Mouse (Mus musculus): ENCODE results near the gene Mapk8. TPM values are rescaled to one million over a fixed set of nuclear protein-coding genes. Genes with fewer than 3 reads are reported as not detected.

Gene Mapk8
- polyA plus RNA-seq, 1 experiment from 2014 or later: 10.3 TPM

GRCm38 (mm10) chr14:33346546-33346945, 100.4 kb downstream of the Mapk8 start:
- 69% methylated on average over 6 of the region's 6 CpGs for WGBS
- Histone ChIP-seq H3K27ac (ENCODE audit: low read length) (no peak overlapping the region), H3K9me3 (ENCODE audit: control insufficient read depth, low read length) (no peaks in the 10 kb centered on the region), H3K4me2 (ENCODE audit: low read depth, low read length) (no peak overlapping the region), H3K27me3 (replicated peaks; ENCODE audit: control insufficient read depth, insufficient read depth, low read length) (peaks cover 12% of the 10 kb centered on the region), H3K9ac (ENCODE audit: low read depth, low read length) (no peak overlapping the region), H3K36me3 (ENCODE audit: control insufficient read depth, insufficient read depth, low read length) (no peaks in the 10 kb centered on the region), H3K4me1 (ENCODE audit: control insufficient read depth, insufficient read depth, low read length) (peaks cover 5% of the 10 kb centered on the region), H3K4me3 (ENCODE audit: low read length) (no peak overlapping the region)
- no peak for ATAC-seq

GRCm38 (mm10) chr14:33343131-33343725, 103.7 kb downstream of the Mapk8 start:
- 81% methylated on average over 14 of the region's 14 CpGs for WGBS
- Histone ChIP-seq H3K4me3 (ENCODE audit: low read length) (no peak overlapping the region), H3K27me3 (replicated peaks; ENCODE audit: control insufficient read depth, insufficient read depth, low read length) (no peaks in the 10 kb centered on the region)

GRCm38 (mm10) chr14:33338684-33339083, 108.3 kb downstream of the Mapk8 start:
- WGBS: 69% methylated on average over 5 of the region's 5 CpGs
- ATAC-seq: no peak

More at GRCm38 (mm10) chr14:33343131-33343725, 103.7 kb downstream of the Mapk8 start:
- no peak overlapping the region for H3K4me2 ChIP-seq (ENCODE audit: low read depth, low read length)
- no peak for ATAC-seq
- no peak overlapping the region for H3K27ac ChIP-seq (ENCODE audit: low read length)
- no peaks in the 10 kb centered on the region for H3K4me1 ChIP-seq (ENCODE audit: control insufficient read depth, insufficient read depth, low read length)
- no peaks in the 10 kb centered on the region for H3K9me3 ChIP-seq (ENCODE audit: control insufficient read depth, low read length)
- no peak overlapping the region for H3K9ac ChIP-seq (ENCODE audit: low read depth, low read length)
- no peaks in the 10 kb centered on the region for H3K36me3 ChIP-seq (ENCODE audit: control insufficient read depth, insufficient read depth, low read length)

GRCm38 (mm10) chr14:33335733-33336132, 111.2 kb downstream of the Mapk8 start:
- peaks cover 7% of the 10 kb centered on the region; the same call in 1 of the 2 replicates for H3K4me1 ChIP-seq (ENCODE audit: control insufficient read depth, insufficient read depth, low read length)
- H3K36me3 ChIP-seq (ENCODE audit: control insufficient read depth, insufficient read depth, low read length): no peaks in the 10 kb centered on the region
- ATAC-seq: no peak
- 44% methylated on average over 6 of the region's 6 CpGs for WGBS
- H3K9ac ChIP-seq (ENCODE audit: low read depth, low read length): no peak overlapping the region
- no peaks in the 10 kb centered on the region for H3K27me3 ChIP-seq (replicated peaks; ENCODE audit: control insufficient read depth, insufficient read depth, low read length)
- H3K4me2 ChIP-seq (ENCODE audit: low read depth, low read length): no peak overlapping the region
- no peak overlapping the region for H3K27ac ChIP-seq (ENCODE audit: low read length)
- no peaks in the 10 kb centered on the region for H3K9me3 ChIP-seq (ENCODE audit: control insufficient read depth, low read length)
- no peak overlapping the region for H3K4me3 ChIP-seq (ENCODE audit: low read length)

More at GRCm38 (mm10) chr14:33338684-33339083, 108.3 kb downstream of the Mapk8 start:
- no peak overlapping the region for H3K4me3 ChIP-seq (ENCODE audit: low read length)
- H3K9me3 ChIP-seq (ENCODE audit: control insufficient read depth, low read length): no peaks in the 10 kb centered on the region
- H3K27ac ChIP-seq (ENCODE audit: low read length): no peak overlapping the region
- no peak overlapping the region for H3K9ac ChIP-seq (ENCODE audit: low read depth, low read length)
- H3K4me2 ChIP-seq (ENCODE audit: low read depth, low read length): no peak overlapping the region
- no peaks in the 10 kb centered on the region for H3K4me1 ChIP-seq (ENCODE audit: control insufficient read depth, insufficient read depth, low read length)
- H3K36me3 ChIP-seq (ENCODE audit: control insufficient read depth, insufficient read depth, low read length): no peaks in the 10 kb centered on the region
- no peaks in the 10 kb centered on the region for H3K27me3 ChIP-seq (replicated peaks; ENCODE audit: control insufficient read depth, insufficient read depth, low read length)

- Histone ChIP-seq H3K9ac (ENCODE audit: low read depth, low read length) (no peak overlapping the region), H3K27me3 (replicated peaks; ENCODE audit: control insufficient read depth, insufficient read depth, low read length) (no peaks in the 10 kb centered on the region), H3K27ac (ENCODE audit: low read length) (no peak overlapping the region), H3K4me2 (ENCODE audit: low read depth, low read length) (no peak overlapping the region), H3K9me3 (ENCODE audit: control insufficient read depth, low read length) (no peaks in the 10 kb centered on the region), H3K36me3 (ENCODE audit: control insufficient read depth, insufficient read depth, low read length) (no peaks in the 10 kb centered on the region), H3K4me1 (ENCODE audit: control insufficient read depth, insufficient read depth, low read length) (peaks cover 7% of the 10 kb centered on the region; the same call in 1 of the 2 replicates), H3K4me3 (ENCODE audit: low read length) (no peak overlapping the region)
- 73% methylated on average over 4 of the region's 4 CpGs for WGBS
- ATAC-seq: no peak
Measured at GRCm38 (mm10) chr14:33334402-33334801, 112.6 kb downstream of the Mapk8 start.

GRCm38 (mm10) chr14:33333833-33334232, 113.1 kb downstream of the Mapk8 start:
- no peak overlapping the region for H3K4me2 ChIP-seq (ENCODE audit: low read depth, low read length)
- H3K27me3 ChIP-seq (replicated peaks; ENCODE audit: control insufficient read depth, insufficient read depth, low read length): no peaks in the 10 kb centered on the region
- H3K4me1 ChIP-seq (ENCODE audit: control insufficient read depth, insufficient read depth, low read length): peaks cover 7% of the 10 kb centered on the region; the same call in 1 of the 2 replicates
- H3K4me3 ChIP-seq (ENCODE audit: low read length): no peak overlapping the region
- H3K9ac ChIP-seq (ENCODE audit: low read depth, low read length): no peak overlapping the region
- no peak for ATAC-seq
- H3K9me3 ChIP-seq (ENCODE audit: control insufficient read depth, low read length): no peaks in the 10 kb centered on the region
- H3K27ac ChIP-seq (ENCODE audit: low read length): no peak overlapping the region
- H3K36me3 ChIP-seq (ENCODE audit: control insufficient read depth, insufficient read depth, low read length): no peaks in the 10 kb centered on the region
- WGBS: 81% methylated on average over 4 of the region's 4 CpGs

- no peaks in the 10 kb centered on the region for H3K9me3 ChIP-seq (ENCODE audit: control insufficient read depth, low read length)
- H3K27me3 ChIP-seq (replicated peaks; ENCODE audit: control insufficient read depth, insufficient read depth, low read length): no peaks in the 10 kb centered on the region
- H3K27ac ChIP-seq (ENCODE audit: low read length): no peak overlapping the region
- H3K4me1 ChIP-seq (ENCODE audit: control insufficient read depth, insufficient read depth, low read length): peaks cover 7% of the 10 kb centered on the region; the same call in 1 of the 2 replicates
- H3K9ac ChIP-seq (ENCODE audit: low read depth, low read length): no peak overlapping the region
- H3K36me3 ChIP-seq (ENCODE audit: control insufficient read depth, insufficient read depth, low read length): no peaks in the 10 kb centered on the region
- no peak overlapping the region for H3K4me3 ChIP-seq (ENCODE audit: low read length)
- no peak overlapping the region for H3K4me2 ChIP-seq (ENCODE audit: low read depth, low read length)
- 45% methylated on average over 4 of the region's 4 CpGs for WGBS
- ATAC-seq: no peak
Measured at GRCm38 (mm10) chr14:33331627-33332026, 115.3 kb downstream of the Mapk8 start.

- Histone ChIP-seq H3K27me3 (replicated peaks; ENCODE audit: control insufficient read depth, insufficient read depth, low read length) (no peaks in the 10 kb centered on the region), H3K4me2 (ENCODE audit: low read depth, low read length) (no peak overlapping the region), H3K4me3 (ENCODE audit: low read length) (no peak overlapping the region), H3K36me3 (ENCODE audit: control insufficient read depth, insufficient read depth, low read length) (no peaks in the 10 kb centered on the region), H3K9ac (ENCODE audit: low read depth, low read length) (no peak overlapping the region), H3K4me1 (ENCODE audit: control insufficient read depth, insufficient read depth, low read length) (peaks cover 7% of the 10 kb centered on the region; the same call in 1 of the 2 replicates), H3K27ac (ENCODE audit: low read length) (no peak overlapping the region), H3K9me3 (ENCODE audit: control insufficient read depth, low read length) (no peaks in the 10 kb centered on the region)
- ATAC-seq: 0 out of 2 replicates have a peak, but pooled peaks have one; percentile 16
- 62% methylated on average over 4 of the region's 4 CpGs for WGBS
Measured at GRCm38 (mm10) chr14:33330986-33331385, 116.0 kb downstream of the Mapk8 start.

- no peak for ATAC-seq
- 87% methylated on average over 5 of the region's 5 CpGs for WGBS
Measured at GRCm38 (mm10) chr14:33329297-33329805, 117.6 kb downstream of the Mapk8 start.

More at GRCm38 (mm10) chr14:33329297-33329805, 117.6 kb downstream of the Mapk8 start:
- H3K9me3 ChIP-seq (ENCODE audit: control insufficient read depth, low read length): no peaks in the 10 kb centered on the region
- H3K4me1 ChIP-seq (ENCODE audit: control insufficient read depth, insufficient read depth, low read length): peaks cover 7% of the 10 kb centered on the region; the same call in 1 of the 2 replicates
- no peak overlapping the region for H3K9ac ChIP-seq (ENCODE audit: low read depth, low read length)
- H3K36me3 ChIP-seq (ENCODE audit: control insufficient read depth, insufficient read depth, low read length): no peaks in the 10 kb centered on the region
- H3K27me3 ChIP-seq (replicated peaks; ENCODE audit: control insufficient read depth, insufficient read depth, low read length): no peaks in the 10 kb centered on the region
- H3K4me3 ChIP-seq (ENCODE audit: low read length): no peak overlapping the region
- H3K27ac ChIP-seq (ENCODE audit: low read length): no peak overlapping the region
- H3K4me2 ChIP-seq (ENCODE audit: low read depth, low read length): no peak overlapping the region
